ENCODE assay signal across 14 mouse cellular contexts in the genomic region with DNA sequence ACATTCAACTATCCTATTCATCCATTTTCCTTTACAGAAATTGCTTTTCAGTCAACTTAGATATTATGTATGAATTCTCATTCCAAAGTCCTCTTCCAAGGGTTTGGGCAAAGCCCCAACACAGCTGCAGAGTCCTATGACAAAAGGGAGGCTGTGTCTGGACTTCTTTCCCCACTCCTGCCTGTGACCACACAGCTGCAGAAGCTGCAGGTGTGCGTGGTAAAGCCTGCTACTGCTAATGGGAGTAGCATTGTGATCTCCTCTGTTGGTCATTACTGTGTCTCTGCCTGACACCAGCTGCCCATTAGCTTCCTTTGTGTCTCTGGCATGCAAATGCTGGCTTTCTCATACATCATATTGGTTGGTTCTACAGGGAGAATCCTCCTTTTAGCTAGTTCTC.
DNase-seq lines count a peak whose midpoint lies in the region; ATAC-seq lines count a peak whose summit lies in the region.
"Had no signal": no experiment of that assay in that cellular context is flagged by ENCODE, and none has a peak within 500 bp of the region (broad histone marks: within the 10 kb centered on the region; RNA-seq: fewer than 3 reads in every experiment).

No protein-coding gene starts in this region.

- H3K4me3 ChIP-seq in forebrain, embryonic 14.5 days (ENCODE audit: low read depth, low read length), result no peak overlapping the region
- no peak overlapping the region for H3K4me3 ChIP-seq in forebrain, embryonic 10.5 days
- no peak overlapping the region for H3K4me3 ChIP-seq in limb, embryonic 13.5 days
- no peak overlapping the region for H3K4me3 ChIP-seq in limb, embryonic 10.5 days
- H3K4me3 ChIP-seq in hindbrain, embryonic 12.5 days, result no peak overlapping the region
- H3K4me3 ChIP-seq: limb, embryonic 12.5 days; midbrain, embryonic 13.5 days had no signal

- no peaks in the 10 kb centered on the region for H3K27me3 ChIP-seq in forebrain, embryonic 14.5 days (replicated peaks; ENCODE audit: control insufficient read depth, insufficient read depth, low read length)
- H3K27me3 ChIP-seq in forebrain, embryonic 10.5 days (ENCODE audit: poor library complexity, severe bottlenecking), result no peaks in the 10 kb centered on the region
- H3K27me3 ChIP-seq in limb, embryonic 13.5 days, result no peaks in the 10 kb centered on the region
- no peaks in the 10 kb centered on the region for H3K27me3 ChIP-seq in limb, embryonic 10.5 days (ENCODE audit: low read depth, poor library complexity, severe bottlenecking)
- no peaks in the 10 kb centered on the region for H3K27me3 ChIP-seq in hindbrain, embryonic 12.5 days
- H3K27me3 ChIP-seq: limb, embryonic 12.5 days; midbrain, embryonic 13.5 days had no signal

- H3K9me3 ChIP-seq in forebrain, embryonic 14.5 days (replicated peaks; ENCODE audit: control insufficient read depth, low read length), result no peaks in the 10 kb centered on the region
- H3K9me3 ChIP-seq in forebrain, embryonic 10.5 days, result no peaks in the 10 kb centered on the region
- no peaks in the 10 kb centered on the region for H3K9me3 ChIP-seq in limb, embryonic 13.5 days
- H3K9me3 ChIP-seq in limb, embryonic 10.5 days (replicated peaks), result no peaks in the 10 kb centered on the region
- H3K9me3 ChIP-seq in hindbrain, embryonic 12.5 days (replicated peaks), result no peaks in the 10 kb centered on the region
- H3K9me3 ChIP-seq: limb, embryonic 12.5 days; midbrain, embryonic 13.5 days had no signal

- no peak overlapping the region for H3K9ac ChIP-seq in forebrain, embryonic 14.5 days (ENCODE audit: low read length)
- no peak overlapping the region for H3K9ac ChIP-seq in limb, embryonic 13.5 days
- no peak overlapping the region for H3K9ac ChIP-seq in hindbrain, embryonic 12.5 days
- H3K9ac ChIP-seq: limb, embryonic 12.5 days; midbrain, embryonic 13.5 days had no signal

- H3K36me3 ChIP-seq in forebrain, embryonic 14.5 days (ENCODE audit: control insufficient read depth, insufficient read depth, low read length), result no peaks in the 10 kb centered on the region
- H3K36me3 ChIP-seq in forebrain, embryonic 10.5 days (replicated peaks), result no peaks in the 10 kb centered on the region
- no peaks in the 10 kb centered on the region for H3K36me3 ChIP-seq in limb, embryonic 13.5 days
- H3K36me3 ChIP-seq in limb, embryonic 10.5 days, result no peaks in the 10 kb centered on the region
- no peaks in the 10 kb centered on the region for H3K36me3 ChIP-seq in hindbrain, embryonic 12.5 days
- H3K36me3 ChIP-seq: limb, embryonic 12.5 days; midbrain, embryonic 13.5 days had no signal

- H3K27ac ChIP-seq in forebrain, embryonic 14.5 days (ENCODE audit: low read depth, low read length), result no peak overlapping the region
- no peak overlapping the region for H3K27ac ChIP-seq in forebrain, embryonic 10.5 days
- no peak overlapping the region for H3K27ac ChIP-seq in limb, embryonic 13.5 days
- no peak overlapping the region for H3K27ac ChIP-seq in limb, embryonic 10.5 days
- no peak overlapping the region for H3K27ac ChIP-seq in hindbrain, embryonic 12.5 days
- H3K27ac ChIP-seq: limb, embryonic 12.5 days; midbrain, embryonic 13.5 days had no signal

- WGBS in forebrain, embryonic 14.5 days, result 13% methylated on average over 1 of the region's 1 CpGs
- 44% methylated on average over 1 of the region's 1 CpGs for WGBS in forebrain, embryonic 10.5 days
- WGBS in limb, embryonic 13.5 days, result 40% methylated on average over 1 of the region's 1 CpGs
- 51% methylated on average over 1 of the region's 1 CpGs for WGBS in limb, embryonic 10.5 days
- 45% methylated on average over 1 of the region's 1 CpGs for WGBS in hindbrain, embryonic 12.5 days

- H3K4me2 ChIP-seq in forebrain, embryonic 14.5 days (ENCODE audit: low read length), result no peak overlapping the region
- no peak overlapping the region for H3K4me2 ChIP-seq in limb, embryonic 13.5 days (replicated peaks)
- H3K4me2 ChIP-seq in hindbrain, embryonic 12.5 days (replicated peaks), result no peak overlapping the region
- H3K4me2 ChIP-seq: limb, embryonic 12.5 days; midbrain, embryonic 13.5 days had no signal

- peak; percentile 42; the same call in 1 of the 2 replicates for ATAC-seq in forebrain, embryonic 14.5 days
- peak; percentile 64; the same call in 1 of the 2 replicates for ATAC-seq in limb, embryonic 13.5 days (ENCODE audit: low FRiP score, low read depth)
- ATAC-seq in hindbrain, embryonic 12.5 days (ENCODE audit: low FRiP score), result peak; percentile 54; the same call in 1 of the 2 replicates
- ATAC-seq: midbrain, embryonic 13.5 days had no signal

- H3K4me1 ChIP-seq in forebrain, embryonic 14.5 days (ENCODE audit: control insufficient read depth, insufficient read depth, low read length), result no peaks in the 10 kb centered on the region
- peaks cover 4% of the 10 kb centered on the region; the same call in 1 of the 2 replicates for H3K4me1 ChIP-seq in forebrain, embryonic 10.5 days
- no peaks in the 10 kb centered on the region for H3K4me1 ChIP-seq in limb, embryonic 13.5 days
- peaks cover 9% of the 10 kb centered on the region for H3K4me1 ChIP-seq in limb, embryonic 10.5 days
- H3K4me1 ChIP-seq in hindbrain, embryonic 12.5 days, result no peaks in the 10 kb centered on the region
- H3K4me1 ChIP-seq: limb, embryonic 12.5 days; midbrain, embryonic 13.5 days had no signal

- peak; percentile 29 for DNase-seq in forebrain, embryonic 14.5 days (ENCODE audit: low spot score)
- no peak for DNase-seq in forebrain, embryonic 10.5 days (ENCODE audit: extremely low spot score, low spot score)
- DNase-seq in limb, embryonic 10.5 days (ENCODE audit: low spot score), result no peak
- DNase-seq in right cerebral cortex, postnatal 14 days, result peak; percentile 8
- no peak for DNase-seq in kidney, adult 9 months
- no peak for DNase-seq in kidney, adult 11 months
- DNase-seq: B cell, adult 2 months; cerebellum, postnatal 25 days; heart, postnatal 14 days; kidney, adult 8-10 months had no signal

Comparison
In these comparisons a context has a peak if more than half of its experiments do, and no peak if none do; other contexts are left out.
1. DNase-seq: peak in forebrain, embryonic 14.5 days (single experiment) and right cerebral cortex, postnatal 14 days (single experiment); none in forebrain, embryonic 10.5 days (single experiment), limb, embryonic 10.5 days (single experiment), kidney, adult 9 months (single experiment) and kidney, adult 11 months (single experiment).
2. Peak in every context shown above with its lines, with median percentiles within 50 percentile points of each other: ATAC-seq.